Mouse (Mus musculus) embryo, embryonic 10 days (tissue): ENCODE measurements at regions not wholly inside any gene's neighbourhood (a gene's known extent, or its start where the extent isn't known, plus 50 kb on each side); places are given as distances from the start of the nearest gene placed in this dataset.
A peak's percentile ranks its signal among the peaks of the same experiment; 100 is the strongest.

ENCODE experiments used
- DNase-seq: peaks from one replicate; pipeline ENCODE4 v3.0.0-alpha.2; 2015; ENCODE audit warnings: low spot score

DNA sequence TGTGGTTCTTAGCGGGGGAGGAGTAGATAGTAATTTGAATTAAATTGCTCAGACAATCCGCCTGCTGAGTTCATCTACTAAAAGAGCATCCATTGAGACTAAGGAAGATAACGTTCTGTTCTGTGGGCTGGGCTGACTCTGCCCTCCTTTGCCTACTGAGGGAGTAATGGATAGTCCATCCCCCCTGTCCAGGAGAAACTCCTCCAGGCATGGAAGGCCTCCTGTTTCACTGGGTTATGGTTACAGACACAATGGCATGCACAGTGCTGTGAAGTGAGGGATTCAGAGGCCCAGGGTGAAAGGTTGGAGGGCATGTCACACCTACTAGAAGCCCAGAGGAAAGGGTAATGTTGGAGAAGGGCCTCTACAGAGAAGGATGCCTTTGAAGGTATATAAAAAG is 287.2 kb upstream of the Xrcc4 start:
- peak; percentile 25 for DNase-seq

DNA sequence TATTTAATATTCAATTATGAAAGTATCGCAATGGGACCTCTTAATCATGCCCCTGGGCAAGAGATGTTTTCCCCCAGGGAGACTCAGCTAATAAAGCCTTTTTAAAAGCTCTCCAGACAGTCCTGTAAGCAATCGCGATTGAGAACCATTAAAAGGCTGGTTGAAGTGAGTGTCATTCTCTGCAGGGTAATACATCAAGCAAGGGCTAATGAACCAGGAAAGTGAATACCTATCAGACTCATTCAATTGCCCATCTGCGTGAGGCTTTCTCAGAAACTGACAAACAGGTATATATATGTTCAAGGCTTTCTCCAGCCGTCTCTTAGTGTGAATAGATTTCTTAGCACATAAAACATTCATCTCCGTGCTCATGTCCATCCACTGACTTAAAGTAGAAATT is 286.8 kb upstream of the Xrcc4 start:
- DNase-seq, result no peak

DNA sequence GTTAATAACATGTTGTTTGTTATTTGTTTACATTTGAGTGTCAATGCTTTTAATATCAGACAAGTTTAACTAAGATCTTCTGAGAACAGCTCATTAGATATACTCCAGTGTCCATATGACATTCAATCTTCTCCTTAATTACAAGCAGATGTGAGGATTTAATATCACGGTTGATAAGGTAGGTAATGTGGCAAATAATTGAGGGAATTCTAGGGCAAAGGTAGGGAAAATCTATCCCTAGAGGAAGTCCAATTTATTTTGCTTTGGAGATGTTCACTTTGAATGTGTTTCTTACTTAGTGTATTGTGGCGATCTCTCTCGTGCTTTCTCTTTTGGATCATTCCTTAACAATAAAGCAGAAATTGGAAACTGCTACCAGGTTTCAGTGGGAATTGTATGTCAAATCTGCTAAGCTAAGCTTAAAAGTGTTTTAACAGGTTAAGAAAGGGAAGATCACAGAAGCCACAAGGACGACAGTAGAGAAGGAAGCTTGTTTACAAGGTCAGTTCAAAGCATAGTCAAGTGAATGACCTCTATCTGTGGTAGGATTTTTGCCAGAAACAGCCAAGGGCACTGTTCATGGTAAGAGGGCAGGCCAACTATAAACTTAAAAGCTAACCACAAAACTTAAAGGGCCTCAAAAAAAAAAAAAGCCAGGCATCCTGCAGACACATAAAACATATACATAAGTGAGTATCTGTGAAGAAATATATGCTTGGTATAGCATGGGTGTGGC is 282.2 kb upstream of the Xrcc4 start:
- no peak for DNase-seq

DNA sequence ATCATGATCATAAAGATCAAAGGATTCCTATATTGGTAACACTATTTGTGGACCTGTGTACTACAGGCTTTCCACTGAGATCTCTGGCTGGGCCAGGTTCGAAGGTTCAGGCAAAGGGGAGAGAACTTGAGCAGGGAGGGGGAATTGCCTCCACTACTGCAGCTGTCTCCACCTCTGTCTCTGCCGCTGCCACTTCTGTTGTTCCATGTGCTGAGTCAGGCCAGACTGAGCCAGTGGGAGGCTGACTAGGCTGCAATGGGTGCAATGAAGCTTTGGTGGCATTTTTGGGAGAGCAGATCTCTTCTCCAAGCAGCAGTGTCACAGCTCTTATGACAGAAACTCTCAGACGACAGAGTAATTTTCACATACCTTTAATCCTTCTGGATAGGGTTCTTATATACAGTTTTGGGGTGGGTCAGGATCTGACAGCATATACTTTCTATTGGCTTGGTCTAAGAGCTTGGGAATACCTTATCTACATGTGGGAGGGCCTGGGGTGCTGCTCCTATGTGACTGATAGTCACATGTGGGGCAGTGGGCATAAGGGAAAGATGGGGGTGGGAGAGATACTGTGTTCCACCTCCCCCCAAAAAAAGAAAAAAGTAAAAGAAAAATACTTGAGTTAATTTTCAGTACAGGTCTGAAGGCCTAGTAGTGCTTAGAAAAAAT is 281.5 kb upstream of the Xrcc4 start:
- no peak for DNase-seq

DNA sequence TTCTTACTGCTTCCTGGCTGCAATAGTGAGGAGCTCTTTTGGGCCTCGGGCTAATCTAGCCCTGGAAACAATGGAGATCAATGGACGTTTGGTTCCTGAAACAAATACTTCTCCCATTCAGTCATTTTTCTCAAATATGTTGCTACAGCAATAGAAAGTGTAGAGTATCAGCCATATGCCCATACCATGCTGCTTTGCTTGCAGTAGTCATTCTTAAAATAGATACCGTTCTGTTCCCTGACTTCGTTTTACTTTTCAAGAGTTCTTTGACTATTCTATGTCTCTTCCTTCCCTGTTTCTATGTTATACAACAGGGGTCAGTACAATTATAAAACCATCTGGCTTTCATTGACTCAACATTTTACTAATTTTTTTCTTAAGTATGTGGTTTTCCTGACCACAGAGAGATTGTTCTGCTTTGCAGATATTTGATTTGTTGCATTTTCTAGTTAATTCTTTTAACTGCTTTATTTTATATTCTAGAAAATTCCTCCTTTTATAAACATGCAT is 275.2 kb upstream of the Xrcc4 start:
- DNase-seq, result no peak

DNA sequence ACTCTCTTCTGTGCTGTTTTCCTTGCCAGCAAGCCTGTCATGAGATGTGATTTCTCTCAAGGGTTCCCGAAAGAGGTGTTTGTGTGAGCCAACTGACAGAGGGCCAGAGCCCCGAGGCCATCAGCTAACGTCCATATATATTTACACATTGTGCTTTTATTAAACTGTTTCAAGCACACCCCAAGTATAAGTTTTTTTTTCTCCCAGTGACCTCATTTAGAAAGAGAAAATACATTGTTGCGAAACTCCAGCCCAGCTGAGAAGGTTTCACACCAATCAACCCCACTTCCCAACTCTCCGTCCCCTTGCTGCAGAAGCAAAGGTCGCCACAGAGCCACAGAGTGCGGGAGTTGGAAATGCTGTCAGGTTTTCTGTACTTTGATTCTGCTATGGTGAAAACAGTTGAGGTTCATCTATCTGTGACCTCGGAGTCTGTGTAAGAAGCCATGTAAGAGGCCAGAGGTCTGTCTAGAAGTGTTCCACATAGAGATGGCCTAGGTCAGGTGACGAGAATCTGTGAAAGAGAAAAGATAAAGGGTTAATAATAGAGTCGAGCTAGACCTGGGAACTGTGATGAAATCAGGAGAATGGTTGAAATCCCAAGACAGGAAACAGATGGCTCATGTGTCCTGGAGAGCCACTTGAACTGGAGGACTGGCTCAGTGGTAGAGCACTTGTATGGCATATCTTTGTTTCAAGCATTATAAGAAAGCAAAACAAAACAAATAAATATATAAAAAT is 270.6 kb upstream of the Xrcc4 start:
- no peak for DNase-seq

DNA sequence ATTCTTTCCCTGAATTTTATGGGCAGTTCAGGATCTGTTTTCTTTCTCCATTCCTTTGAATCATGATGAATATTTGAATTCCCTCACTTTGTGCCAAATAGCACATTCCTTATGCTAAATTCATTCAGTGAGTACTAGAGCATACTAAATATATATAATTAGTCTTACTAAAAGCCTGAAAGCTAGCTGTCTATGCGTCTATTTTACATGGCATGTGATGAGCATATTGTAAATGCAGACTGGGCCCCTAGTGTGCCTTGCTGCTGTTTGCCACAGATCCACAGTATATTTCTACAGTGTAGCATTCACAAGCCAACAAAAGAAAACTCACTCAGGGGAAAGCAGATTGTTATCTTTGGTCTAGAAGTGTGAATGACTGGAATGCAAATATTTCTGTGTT is 268.7 kb upstream of the Xrcc4 start:
- DNase-seq, result no peak

DNA sequence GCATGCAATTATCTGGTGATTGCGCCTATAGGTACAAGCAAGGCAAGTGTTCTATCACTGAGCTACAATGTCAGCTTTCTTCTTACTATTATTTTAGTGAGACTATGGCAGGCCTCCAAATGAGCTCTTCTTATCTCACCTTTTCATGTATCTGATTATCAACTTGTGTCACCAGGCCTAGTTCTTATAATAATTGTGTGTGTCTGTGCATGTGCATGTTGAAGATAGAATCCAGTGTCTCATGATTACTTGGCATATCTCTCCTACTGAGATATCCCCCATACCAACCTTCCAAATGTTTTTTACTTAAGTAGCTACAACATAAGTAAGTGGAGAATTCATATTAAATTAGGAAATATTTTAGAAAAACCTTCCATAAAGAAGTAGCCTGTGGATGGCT is 266.2 kb upstream of the Xrcc4 start:
- no peak for DNase-seq

DNA sequence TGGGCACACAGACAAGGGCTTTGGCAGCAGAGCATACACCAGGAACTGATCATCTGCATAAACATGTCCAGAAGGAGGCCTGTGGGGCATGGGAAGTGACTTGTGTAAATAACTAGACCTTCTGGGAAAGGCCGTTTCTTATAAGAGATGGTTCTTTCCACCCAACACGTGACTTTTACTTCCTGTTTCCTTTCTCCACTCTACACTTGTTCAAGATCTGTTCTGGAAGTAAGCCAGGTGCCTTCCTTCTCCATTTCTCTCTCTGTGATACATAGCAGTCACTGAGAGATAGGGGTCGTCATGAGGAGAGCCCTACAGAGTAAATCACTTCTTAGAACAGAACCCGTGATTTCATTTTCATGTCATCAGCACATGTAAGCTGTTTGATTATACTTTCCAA is 253.4 kb upstream of the Xrcc4 start:
- DNase-seq, result no peak

DNA sequence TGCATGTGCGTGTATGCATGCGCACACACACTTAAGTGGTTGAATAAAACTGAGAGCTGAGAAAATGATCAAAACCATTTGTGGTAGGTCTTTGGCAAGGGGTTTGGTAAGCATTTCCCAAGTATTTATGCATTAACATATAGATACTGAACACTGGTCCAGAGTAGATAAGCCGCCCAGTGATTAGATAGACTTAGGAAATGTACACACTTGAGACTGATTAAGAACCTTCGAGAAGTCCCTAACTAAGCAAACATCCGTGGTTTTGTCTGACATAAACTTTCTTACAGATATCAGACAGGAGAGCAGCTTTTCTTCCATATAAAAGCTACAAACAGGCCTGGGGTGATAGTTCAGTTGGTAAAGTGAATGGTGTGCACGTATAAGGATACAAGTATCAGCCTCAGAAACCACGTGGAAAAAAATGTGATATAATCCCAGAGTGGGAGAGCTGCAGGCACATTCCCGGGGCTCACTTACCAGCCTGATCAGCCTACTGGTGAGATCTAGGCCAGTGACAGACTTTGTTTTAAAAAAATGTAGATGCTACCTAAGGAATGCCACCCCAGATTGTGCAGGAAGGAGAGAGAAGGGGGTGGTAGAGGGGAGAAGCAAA is 252.3 kb upstream of the Xrcc4 start:
- DNase-seq, result no peak

DNA sequence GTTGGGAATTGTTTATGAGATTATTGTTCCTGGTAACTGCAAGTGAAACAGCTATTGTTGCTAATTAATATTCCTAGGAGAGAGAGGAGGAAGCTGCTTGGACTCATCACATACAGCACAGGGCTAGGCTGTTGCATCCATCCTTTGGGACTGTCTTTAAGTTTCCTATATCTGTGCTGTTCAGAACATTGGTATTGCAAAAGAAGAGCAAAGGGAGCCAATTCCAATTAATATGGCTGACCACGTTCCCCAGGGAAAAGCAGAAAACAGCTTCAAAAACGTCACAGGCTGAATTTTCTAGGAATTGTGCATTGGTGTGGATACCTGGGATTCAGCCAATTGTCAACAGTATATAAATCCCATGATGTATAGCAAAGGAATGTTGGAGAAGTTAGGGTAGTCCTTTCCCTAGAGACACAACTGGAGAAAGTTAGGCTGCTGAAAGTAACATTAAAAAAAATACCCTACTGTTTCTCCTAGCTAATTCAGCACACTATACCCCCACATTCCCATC is 251.3 kb upstream of the Xrcc4 start:
- no peak for DNase-seq

DNA sequence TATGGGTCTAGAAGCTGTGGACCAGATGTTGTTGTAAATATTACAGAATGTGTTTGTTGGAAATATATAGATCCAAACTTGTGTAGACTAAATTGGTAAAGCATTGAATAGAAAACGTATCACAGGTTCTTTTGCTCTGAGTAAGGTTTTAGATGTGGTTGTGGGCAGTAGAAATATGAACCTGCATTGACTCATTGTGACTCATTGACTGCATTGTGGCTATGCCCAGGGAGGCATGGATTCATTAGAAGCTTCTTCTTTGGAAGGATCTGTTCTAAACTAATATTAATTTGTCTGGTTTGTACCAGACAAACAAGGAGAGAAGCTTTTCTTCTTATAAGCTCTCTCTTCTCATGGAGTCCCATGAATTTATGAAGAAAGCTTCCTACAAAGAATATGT is 248.2 kb upstream of the Xrcc4 start:
- DNase-seq, result no peak

DNA sequence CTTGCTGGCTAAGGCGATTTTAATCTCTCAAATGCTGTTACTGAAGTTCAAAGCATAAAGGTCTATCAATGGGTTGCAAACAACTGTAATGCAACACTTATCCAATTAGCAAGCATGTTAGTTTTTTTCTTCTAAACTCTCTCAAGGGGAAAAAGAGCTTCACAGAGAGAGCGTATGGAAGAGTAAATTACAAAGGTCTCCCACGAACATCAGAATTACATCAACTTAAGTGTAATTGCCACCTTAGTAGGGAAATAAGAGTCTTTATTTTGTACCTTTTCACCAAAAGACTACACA is 246.3 kb upstream of the Xrcc4 start:
- no peak for DNase-seq

DNA sequence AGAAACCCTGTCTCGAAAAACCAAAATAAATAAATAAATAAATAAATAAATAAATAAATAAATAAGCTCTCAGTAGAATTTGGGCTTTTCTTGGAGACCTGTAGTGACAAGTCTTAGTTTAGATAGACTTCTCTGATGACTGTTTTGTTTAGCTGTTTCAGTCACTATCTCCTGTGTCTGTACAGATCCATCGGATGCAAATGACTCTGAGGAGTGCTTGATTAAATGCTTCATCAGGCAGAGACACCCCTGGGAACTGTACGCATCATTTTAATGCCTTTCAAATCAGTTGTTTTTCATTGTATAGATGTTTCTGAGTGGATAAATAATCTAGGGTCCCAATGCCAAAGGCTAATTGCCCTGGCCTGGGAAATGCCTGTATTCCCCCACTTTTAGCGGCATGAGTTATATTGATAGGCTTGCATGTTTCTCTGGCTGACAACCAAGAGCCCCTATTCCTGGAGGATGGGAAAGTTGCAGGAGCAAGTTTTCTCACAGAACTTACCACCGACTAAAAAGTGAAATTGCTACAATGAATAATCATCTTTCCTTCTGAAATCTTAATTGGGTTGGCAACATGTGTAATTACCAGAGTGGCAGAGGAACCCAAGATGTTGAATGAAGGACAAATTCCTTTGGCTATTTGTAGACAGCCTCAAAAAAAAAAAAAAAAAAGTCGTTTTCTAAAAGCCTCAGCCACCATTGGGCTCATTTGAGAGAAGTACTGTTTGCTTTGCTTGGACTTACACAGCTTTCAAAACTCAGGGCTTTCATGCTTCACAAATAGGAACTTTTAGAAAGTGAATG is 245.7 kb upstream of the Xrcc4 start:
- no peak for DNase-seq

DNA sequence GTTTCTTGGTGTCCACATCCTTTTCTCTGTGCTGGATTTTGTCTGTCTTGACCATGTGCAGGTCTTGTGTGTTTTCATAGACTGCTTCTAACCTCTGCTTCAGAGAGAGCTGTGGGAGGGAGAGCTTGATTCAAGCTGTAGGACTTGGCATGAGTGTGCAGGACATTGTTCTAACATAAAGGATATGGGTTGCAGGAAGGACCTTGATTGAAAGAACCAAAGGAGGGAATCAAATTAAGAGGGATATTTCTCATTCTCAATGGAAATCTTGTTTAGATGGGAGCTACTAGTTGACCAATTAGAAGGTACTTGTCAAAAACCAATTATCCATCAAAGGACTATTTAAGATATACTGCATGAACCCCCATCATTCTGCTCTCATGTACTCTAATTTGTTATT is 244.9 kb upstream of the Xrcc4 start:
- no peak for DNase-seq

DNA sequence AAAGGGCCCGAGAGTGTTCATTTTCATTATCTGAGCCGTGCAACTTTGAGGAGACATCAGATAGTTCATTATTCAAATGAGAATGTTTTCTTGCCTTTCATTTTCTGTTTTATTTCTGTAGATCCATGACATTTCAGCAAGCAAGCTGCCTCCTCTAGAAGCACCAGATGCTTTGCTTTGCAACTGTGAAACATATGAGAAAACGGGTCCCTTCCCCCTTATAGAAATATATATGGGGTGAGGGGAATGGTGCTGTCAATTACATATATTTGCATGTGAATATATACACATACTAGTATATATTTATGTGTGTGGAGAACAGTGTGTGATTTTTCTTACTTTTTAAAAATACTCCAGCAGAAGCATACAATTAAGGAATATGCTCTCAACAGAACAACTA is 235.8 kb upstream of the Xrcc4 start:
- no peak for DNase-seq

DNA sequence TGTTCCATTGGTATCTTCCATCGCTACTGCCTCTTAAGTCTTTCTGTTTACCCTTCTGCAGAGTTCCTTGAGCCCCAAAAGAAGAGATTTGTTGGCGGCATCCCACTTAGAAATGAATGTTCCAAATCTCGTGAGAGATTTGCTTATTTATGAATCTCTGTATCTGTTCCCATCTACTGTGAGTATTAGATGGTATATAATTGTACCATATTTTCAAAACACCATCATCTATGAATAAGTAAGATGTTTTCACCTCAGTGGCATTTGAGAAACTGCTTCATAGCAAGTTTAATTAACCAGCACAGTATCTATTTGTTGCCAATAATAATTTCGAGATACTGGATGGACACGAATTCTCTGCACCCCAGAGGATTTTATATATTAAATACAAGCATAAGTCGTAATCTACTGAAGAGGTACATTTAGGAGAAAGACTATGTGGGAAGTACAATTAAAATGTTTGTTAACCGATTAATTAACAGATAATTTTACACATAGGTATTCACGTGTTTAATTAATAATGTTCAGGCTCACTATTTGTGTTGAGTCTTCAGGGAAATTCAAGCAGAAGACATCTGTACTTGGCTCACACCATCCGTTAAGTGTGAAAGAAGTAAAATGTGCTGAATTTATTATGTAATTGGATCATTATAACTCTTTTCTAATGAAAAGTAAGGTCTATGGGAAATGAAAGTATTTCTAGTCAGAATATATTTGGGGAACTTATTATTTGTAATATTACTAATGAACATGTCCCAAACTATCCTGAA is 224.0 kb upstream of the Xrcc4 start:
- DNase-seq, result no peak

DNA sequence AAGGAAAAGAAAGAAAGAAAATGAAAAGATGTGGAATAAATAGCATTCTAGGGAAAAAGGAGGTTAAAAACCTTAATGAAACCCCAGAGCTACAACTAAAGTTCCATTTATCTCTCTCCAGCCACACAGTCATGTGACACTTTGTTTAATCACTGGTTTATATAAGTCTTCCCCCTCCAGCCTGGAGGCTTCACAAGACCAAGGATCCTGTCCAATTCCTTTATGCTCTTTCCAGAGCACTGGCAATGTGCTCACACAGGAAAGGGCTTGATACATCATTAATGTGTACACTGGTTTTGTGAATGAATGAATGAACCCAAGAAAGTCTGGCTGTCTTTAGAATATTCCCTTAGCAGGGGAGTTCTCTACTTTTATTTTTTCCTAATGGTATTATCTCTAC is 221.1 kb upstream of the Xrcc4 start:
- no peak for DNase-seq

DNA sequence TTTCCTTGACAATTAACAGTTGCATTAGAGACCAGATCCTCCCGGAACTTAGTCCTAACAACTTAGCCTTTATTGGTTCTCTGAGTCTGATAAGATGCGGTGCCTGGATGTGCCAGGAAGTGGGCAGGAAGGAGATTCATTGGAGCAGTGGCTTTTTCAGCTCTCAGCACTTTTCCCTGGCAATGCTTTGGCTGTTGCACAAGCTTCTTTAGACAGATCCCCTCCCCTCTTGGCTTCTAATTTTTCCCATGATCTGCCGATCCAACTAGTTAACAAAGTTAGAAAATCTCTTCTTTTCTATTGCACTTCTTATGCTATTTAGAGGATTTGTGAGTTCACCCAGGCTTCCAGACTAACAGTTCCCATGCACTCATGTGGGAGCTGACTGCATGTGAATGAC is 211.1 kb upstream of the Xrcc4 start:
- no peak for DNase-seq

DNA sequence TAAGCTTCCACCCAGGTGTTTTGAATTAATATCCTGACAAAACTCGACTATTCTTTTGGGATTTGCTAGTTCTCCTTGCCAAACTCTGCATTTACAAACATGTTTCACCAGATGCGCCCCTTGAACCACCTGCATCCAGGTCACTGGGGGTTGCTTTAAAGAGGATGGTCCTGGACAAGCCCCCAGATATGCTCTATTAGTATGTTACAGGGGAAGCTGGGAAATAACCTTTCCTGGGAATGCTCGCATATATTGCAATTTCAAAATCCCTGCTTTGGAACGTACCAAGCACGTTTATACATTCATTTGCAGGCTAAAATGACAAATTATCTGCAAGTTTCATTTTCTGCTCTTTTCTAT is 205.2 kb upstream of the Xrcc4 start:
- DNase-seq, result no peak
